Mouse (Mus musculus) E14TG2a.4 (cell line): ENCODE results near the gene Fgg.

Experiments
- H3K27me3 ChIP-seq: 2 replicates; pipeline ENCODE4 v1.6.1; 2014; ENCODE audit warnings: low read length, control low read depth; ENCODE audit not compliant: insufficient read depth
- H3K36me3 ChIP-seq: 2 replicates; pipeline ENCODE4 v1.6.1; 2014; ENCODE audit warnings: low read length, control low read depth; ENCODE audit not compliant: insufficient read depth
- H3K4me1 ChIP-seq: replicated peaks from 2 replicates; pipeline ENCODE4 v1.6.1; 2014; ENCODE audit warnings: low read depth, low read length, control low read depth
- H3K4me3 ChIP-seq: replicated peaks from 2 replicates; pipeline ENCODE4 v1.5.1; 2014; ENCODE audit warnings: mild to moderate bottlenecking, low read length
- H3K9me3 ChIP-seq: 2 replicates; pipeline ENCODE4 v1.6.1; 2014; ENCODE audit warnings: low read length, control low read depth
- CTCF ChIP-seq: conservative IDR thresholded peaks from 2 replicates; pipeline ENCODE4 v1.5.1; 2014; ENCODE audit warnings: low read length
- NANOG ChIP-seq: IDR thresholded peaks from 2 replicates; pipeline ENCODE4 v1.6.1; 2014; ENCODE audit warnings: borderline replicate concordance, low read length, mixed read lengths
- POU5F1 ChIP-seq: IDR thresholded peaks from 2 replicates; pipeline ENCODE4 v1.6.1; 2014; ENCODE audit warnings: low read length, borderline replicate concordance

The Fgg gene

DNA sequence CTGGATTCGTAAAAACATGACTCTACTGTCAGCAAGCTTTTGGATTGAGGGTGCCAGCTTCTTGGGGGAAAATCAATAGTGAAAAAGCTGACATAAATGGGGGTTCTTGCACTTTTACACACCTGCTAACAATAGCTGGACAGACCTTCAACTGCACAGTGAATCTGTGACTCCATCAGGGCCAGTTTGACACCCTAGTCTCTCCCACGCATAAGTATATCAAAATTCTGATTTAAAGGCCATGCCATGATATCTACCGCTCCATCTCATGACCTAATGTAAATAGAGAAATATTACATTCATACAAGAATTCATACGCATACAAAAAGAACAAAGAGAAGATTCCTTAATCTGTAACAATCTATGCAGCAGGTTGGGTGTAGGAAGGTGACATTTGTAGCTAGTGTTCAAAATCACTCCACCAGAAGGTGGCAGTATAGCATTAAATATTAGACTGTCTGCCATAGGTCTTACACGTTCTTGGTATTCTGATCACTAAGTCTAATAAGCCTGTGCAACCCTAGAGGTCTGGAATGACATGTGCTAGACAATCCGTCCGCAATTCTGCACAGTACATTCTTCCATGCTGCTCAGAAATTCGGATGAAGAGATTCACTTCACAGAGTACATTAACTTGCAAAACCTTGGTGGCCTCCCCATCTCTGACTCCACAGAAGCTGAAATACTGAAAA, 8.6 kb upstream of the Fgg start:
- Histone ChIP-seq H3K4me3 (no peak overlapping the region), H3K4me1 (peaks cover 24% of the 10 kb centered on the region), H3K9me3 (peaks cover 14% of the 10 kb centered on the region; the same call in 1 of the 2 replicates), H3K27me3 (peaks cover 5% of the 10 kb centered on the region), H3K36me3 (no peaks in the 10 kb centered on the region)
- TF ChIP-seq CTCF (0 out of 2 replicates have a peak, but pooled peaks have one; percentile 8), POU5F1 (no peak), NANOG (no peak)

DNA sequence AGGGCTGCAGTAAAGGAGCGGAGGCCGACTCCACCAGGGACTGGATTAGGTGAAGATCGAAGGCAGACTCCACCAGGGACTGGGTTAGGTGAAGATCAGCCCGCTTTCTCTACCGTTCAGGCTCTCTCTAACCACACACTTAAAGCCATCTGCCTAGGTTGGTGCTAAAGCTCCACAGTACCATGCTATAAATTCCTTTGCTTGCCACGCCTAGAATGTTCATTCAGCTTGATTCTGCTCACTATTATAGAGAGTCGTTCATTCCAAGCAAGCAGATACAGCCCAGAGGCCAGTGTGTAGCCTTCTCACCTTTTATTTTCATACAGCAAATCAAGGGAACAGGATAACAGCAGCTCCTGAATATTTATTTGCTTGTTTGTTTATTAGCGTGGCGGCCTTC, 7.5 kb upstream of the Fgg start:
- Histone ChIP-seq H3K36me3 (no peaks in the 10 kb centered on the region), H3K4me1 (peaks cover 14% of the 10 kb centered on the region), H3K27me3 (peaks cover 3% of the 10 kb centered on the region; the same call in 1 of the 2 replicates), H3K9me3 (peaks cover 14% of the 10 kb centered on the region; the same call in 1 of the 2 replicates), H3K4me3 (no peak overlapping the region)
- TF ChIP-seq CTCF (no peak), NANOG (no peak), POU5F1 (no peak)

- Histone ChIP-seq H3K4me1 (peaks cover 3% of the 10 kb centered on the region; the same call in 1 of the 2 replicates), H3K9me3 (peaks cover 14% of the 10 kb centered on the region; the same call in 1 of the 2 replicates)
- TF ChIP-seq CTCF (peak; percentile 57), NANOG (no peak)
These were observed 5.3 kb upstream of the Fgg start for GRCm38 (mm10) chr3:83002191-83002590.

GRCm38 (mm10) chr3:83003068-83003467, 4.5 kb upstream of the Fgg start:
- Histone ChIP-seq H3K36me3 (no peaks in the 10 kb centered on the region), H3K27me3 (no peaks in the 10 kb centered on the region), H3K4me3 (no peak overlapping the region), H3K4me1 (peaks cover 4% of the 10 kb centered on the region; the same call in 1 of the 2 replicates), H3K9me3 (peaks cover 14% of the 10 kb centered on the region; the same call in 1 of the 2 replicates)
- TF ChIP-seq POU5F1 = no peak
- TF ChIP-seq NANOG = no peak
- no peak for TF ChIP-seq CTCF

More at GRCm38 (mm10) chr3:83002191-83002590, 5.3 kb upstream of the Fgg start:
- Histone ChIP-seq H3K27me3 (no peaks in the 10 kb centered on the region), H3K4me3 (no peak overlapping the region), H3K36me3 (no peaks in the 10 kb centered on the region)

DNA sequence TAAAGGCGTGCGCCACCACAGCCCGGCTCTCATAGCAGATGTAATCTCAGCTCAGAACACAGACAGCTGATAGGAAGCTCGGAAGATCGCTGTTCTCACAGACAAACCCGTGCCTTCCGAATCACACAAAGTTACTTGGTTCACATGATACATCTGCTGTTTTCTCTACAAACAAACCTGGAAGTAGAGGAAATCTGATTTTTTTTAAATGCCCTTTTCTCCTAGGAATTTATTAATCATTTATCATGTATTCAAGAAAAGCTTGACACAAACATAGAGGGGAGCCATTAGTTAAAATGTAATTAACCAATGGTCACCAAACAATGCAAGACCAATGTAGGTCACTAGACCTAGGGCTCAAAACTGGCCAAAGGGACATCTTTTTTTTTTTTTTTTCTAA, 2.7 kb upstream of the Fgg start:
- TF ChIP-seq POU5F1 (no peak), NANOG (no peak), CTCF (no peak)

GRCm38 (mm10) chr3:83010291-83010690, 2.8 kb downstream of the Fgg start:
- TF ChIP-seq NANOG (no peak), CTCF (no peak), POU5F1 (no peak)
- H3K4me3 ChIP-seq = no peak overlapping the region

More for the DNA sequence above, 2.7 kb upstream of the Fgg start:
- peaks cover 8% of the 10 kb centered on the region; the same call in 1 of the 2 replicates for H3K27me3 ChIP-seq
- no peaks in the 10 kb centered on the region for H3K36me3 ChIP-seq
- no peak overlapping the region for H3K4me3 ChIP-seq
- H3K4me1 ChIP-seq = peaks cover 4% of the 10 kb centered on the region; the same call in 1 of the 2 replicates
- peaks cover 3% of the 10 kb centered on the region; the same call in 1 of the 2 replicates for H3K9me3 ChIP-seq

GRCm38 (mm10) chr3:83011136-83011535, 3.6 kb downstream of the Fgg start:
- TF ChIP-seq NANOG = no peak
- TF ChIP-seq POU5F1 = no peak
- no peak for TF ChIP-seq CTCF
- peaks cover 28% of the 10 kb centered on the region for H3K27me3 ChIP-seq
- no peaks in the 10 kb centered on the region for H3K9me3 ChIP-seq
- H3K36me3 ChIP-seq = no peaks in the 10 kb centered on the region
- no peak overlapping the region for H3K4me3 ChIP-seq
- peaks cover 5% of the 10 kb centered on the region; the same call in 1 of the 2 replicates for H3K4me1 ChIP-seq

More at GRCm38 (mm10) chr3:83010291-83010690, 2.8 kb downstream of the Fgg start:
- Histone ChIP-seq H3K9me3 (no peaks in the 10 kb centered on the region), H3K36me3 (no peaks in the 10 kb centered on the region), H3K27me3 (peaks cover 28% of the 10 kb centered on the region), H3K4me1 (peaks cover 5% of the 10 kb centered on the region; the same call in 1 of the 2 replicates)

DNA sequence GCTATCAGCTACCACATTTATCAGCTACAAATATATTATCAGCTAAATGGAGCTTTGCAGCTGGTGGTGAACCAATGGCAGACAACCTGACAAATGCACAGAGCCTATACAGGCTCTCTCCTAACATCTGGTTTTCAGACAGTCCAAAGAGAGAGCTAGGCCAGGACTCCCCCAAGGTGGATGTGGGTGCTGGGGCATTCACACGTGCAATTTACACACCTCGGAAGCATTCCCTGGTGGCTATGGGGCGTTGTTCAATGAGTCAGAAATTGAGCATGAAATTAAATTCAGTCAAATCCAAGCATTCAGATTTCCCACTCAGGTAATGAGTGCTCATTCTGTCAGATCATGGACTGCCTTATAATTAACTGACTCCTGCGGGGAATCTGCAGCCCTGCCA, 4.0 kb downstream of the Fgg start:
- H3K36me3 ChIP-seq = no peaks in the 10 kb centered on the region

More for the DNA sequence above, 4.0 kb downstream of the Fgg start:
- Histone ChIP-seq H3K4me1 (peaks cover 5% of the 10 kb centered on the region; the same call in 1 of the 2 replicates), H3K9me3 (no peaks in the 10 kb centered on the region), H3K4me3 (no peak overlapping the region), H3K27me3 (peaks cover 28% of the 10 kb centered on the region)
- TF ChIP-seq CTCF (no peak), NANOG (no peak), POU5F1 (no peak)
